Mouse (Mus musculus) ES-E14 (cell line): Measurements from ENCODE around the gene Sccpdh. TPM values are rescaled to one million over a fixed set of nuclear protein-coding genes. Genes with fewer than 3 reads are reported as not detected.

Experiments
- DNase-seq: peaks from one replicate; pipeline ENCODE4 v3.0.0-alpha.2; 2013; ENCODE audit warnings: low read depth, low spot score
- H3K27ac ChIP-seq: 2 replicates; pipeline ENCODE4 v1.5.1; 2012; ENCODE audit warnings: low read depth, mild to moderate bottlenecking, low read length, moderate library complexity, mixed read lengths; ENCODE audit not compliant: poor library complexity, insufficient read depth, severe bottlenecking
- H3K36me3 ChIP-seq: 2 replicates; pipeline ENCODE4 v1.6.1; 2012; ENCODE audit warnings: mild to moderate bottlenecking, low read length, moderate library complexity, mixed read lengths; ENCODE audit not compliant: control insufficient read depth, poor library complexity, insufficient read depth, severe bottlenecking
- H3K4me1 ChIP-seq, 2 experiments: fragments of 150-350 bp in 1 of 2; sonication (generic) in 1 of 2; 2 replicates each; pipeline ENCODE4 v1.6.1; 2012; ENCODE audit warnings: low read length in 2 of 2, mild to moderate bottlenecking in 1 of 2, mixed read lengths in 1 of 2; ENCODE audit not compliant: control insufficient read depth in 2 of 2, insufficient read depth in 2 of 2, poor library complexity in 1 of 2
- H3K4me3 ChIP-seq, 2 experiments: fragments of 150-350 bp in 1 of 2; sonication (generic) in 1 of 2; 2 replicates each; pipeline ENCODE4 v1.5.1; 2012; ENCODE audit warnings: low read length in 2 of 2, low read depth in 1 of 2, mild to moderate bottlenecking in 1 of 2, mixed read lengths in 1 of 2; ENCODE audit not compliant: insufficient read depth in 1 of 2, poor library complexity in 1 of 2, severe bottlenecking in 1 of 2
- H3K9ac ChIP-seq: 2 replicates; pipeline ENCODE4 v1.6.1; 2012; ENCODE audit warnings: low read depth, mild to moderate bottlenecking, low read length, mixed read lengths; ENCODE audit not compliant: poor library complexity, insufficient read depth, severe bottlenecking
- H3K9me3 ChIP-seq: fragments of 150-350 bp; sonication (generic); 2 replicates; pipeline ENCODE4 v1.6.1; 2012; ENCODE audit warnings: low read depth, mild to moderate bottlenecking, low read length; ENCODE audit not compliant: control insufficient read depth, insufficient read depth
- CHD2 ChIP-seq: IDR thresholded peaks from 2 replicates; pipeline ENCODE4 v1.6.1; 2014; ENCODE audit warnings: mild to moderate bottlenecking, low read depth, low read length, inconsistent platforms
- HCFC1 ChIP-seq: IDR thresholded peaks from 2 replicates; pipeline ENCODE4 v1.6.1; 2012; ENCODE audit warnings: low read length, inconsistent platforms, borderline replicate concordance; ENCODE audit not compliant: insufficient read depth
- MAFK ChIP-seq: IDR thresholded peaks from 2 replicates; pipeline ENCODE4 v1.6.1; 2014; ENCODE audit warnings: mild to moderate bottlenecking, low read depth, low read length, inconsistent platforms; ENCODE audit not compliant: insufficient read depth
- ZC3H11A ChIP-seq: IDR thresholded peaks from 2 replicates; pipeline ENCODE4 v1.6.1; 2012; ENCODE audit warnings: low read depth, mild to moderate bottlenecking, inconsistent platforms, low read length, borderline replicate concordance
- ZNF384 ChIP-seq: IDR thresholded peaks from 2 replicates; pipeline ENCODE4 v1.6.1; 2012; ENCODE audit warnings: low read depth, low read length, inconsistent platforms
- in situ Hi-C, 2 experiments: fragments of 600-800 bp; cut with MboI; formaldehyde crosslinking; loops; one replicate each; pipeline ENCODE4 v1.15.1; 2025; ENCODE audit warnings: low sequenced_read_pairs in 2 of 2, inconsistent platforms in 1 of 2; ENCODE audit not compliant: unreplicated experiment in 2 of 2
- total RNA-seq: library from RNA; depleted of rRNA; stranded (reverse); fragments of 300-350 nt; gene quantifications from 2 replicates; pipeline ENCODE4 v1.2.3, GENCODE M21; 2012

The Sccpdh gene
- total RNA-seq, 1 experiment = 35.8 TPM

DNA sequence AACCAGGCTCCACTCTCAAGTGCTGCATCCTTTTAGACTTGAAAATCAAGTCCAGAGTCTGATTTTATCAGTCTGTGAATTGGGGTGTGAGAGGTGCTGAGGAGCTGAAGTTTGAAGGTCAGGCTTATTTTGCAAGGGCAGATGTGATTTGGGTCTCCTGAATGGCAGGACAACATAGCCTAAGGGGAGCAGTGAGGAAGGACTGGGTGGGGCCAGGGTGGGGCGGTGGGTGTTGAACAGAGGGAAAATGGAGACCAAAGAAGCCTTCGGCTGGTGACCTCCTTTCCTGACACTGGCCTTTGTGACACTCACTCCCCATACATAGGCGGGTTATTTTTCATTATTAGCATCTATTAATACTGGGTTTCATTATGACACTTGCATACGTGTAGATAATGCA is 40.2 kb upstream of the Sccpdh start:
- in situ Hi-C loops = no loop called here
- H3K9me3 ChIP-seq = no peaks in the 10 kb centered on the region
- peaks cover 0 to 3% of the 10 kb centered on the region in 2 experiments; a peak in 1 of 4 replicates for H3K4me1 ChIP-seq
- no peak overlapping the region for H3K9ac ChIP-seq
- TF ChIP-seq MAFK (no peak), CHD2 (no peak), ZC3H11A (no peak), HCFC1 (no peak), ZNF384 (no peak)
- no peaks in the 10 kb centered on the region; the same call in 1 of the 2 replicates for H3K36me3 ChIP-seq
- no peak overlapping the region for H3K27ac ChIP-seq
- no peak overlapping the region for H3K4me3 ChIP-seq
- DNase-seq = no peak

DNA sequence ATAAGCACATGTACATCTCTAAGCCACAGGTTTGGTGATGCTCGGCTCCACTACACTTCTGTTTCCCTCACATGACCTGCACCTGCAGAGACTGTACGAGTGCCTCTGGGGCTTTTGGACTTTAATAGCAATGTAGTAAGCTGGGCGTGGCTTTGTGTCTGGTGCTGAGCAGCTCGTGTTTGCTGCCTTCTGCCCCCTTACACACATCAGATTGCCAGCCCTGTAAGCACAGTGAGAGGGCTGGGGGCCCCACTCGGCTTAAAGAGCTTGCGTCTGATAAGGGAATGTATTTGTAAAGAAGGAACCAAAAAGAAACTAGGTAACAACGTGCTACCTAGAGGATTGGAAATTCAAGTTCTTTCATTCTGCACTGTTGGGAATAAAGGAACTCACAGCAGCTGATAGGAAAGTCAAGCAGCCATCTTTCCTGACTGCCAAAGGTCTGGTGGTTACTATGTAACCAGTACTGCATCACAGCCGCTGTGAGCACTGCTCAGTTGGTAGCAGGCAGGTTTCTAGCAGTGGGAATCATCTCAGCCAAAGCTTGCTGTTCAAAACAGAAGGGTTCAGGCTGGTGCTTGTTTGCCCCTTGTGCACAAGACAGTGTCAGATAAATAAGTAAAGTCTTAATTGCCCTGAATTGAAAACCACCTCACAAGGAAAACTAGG is 39.4 kb upstream of the Sccpdh start:
- in situ Hi-C loops = no loop called here

DNA sequence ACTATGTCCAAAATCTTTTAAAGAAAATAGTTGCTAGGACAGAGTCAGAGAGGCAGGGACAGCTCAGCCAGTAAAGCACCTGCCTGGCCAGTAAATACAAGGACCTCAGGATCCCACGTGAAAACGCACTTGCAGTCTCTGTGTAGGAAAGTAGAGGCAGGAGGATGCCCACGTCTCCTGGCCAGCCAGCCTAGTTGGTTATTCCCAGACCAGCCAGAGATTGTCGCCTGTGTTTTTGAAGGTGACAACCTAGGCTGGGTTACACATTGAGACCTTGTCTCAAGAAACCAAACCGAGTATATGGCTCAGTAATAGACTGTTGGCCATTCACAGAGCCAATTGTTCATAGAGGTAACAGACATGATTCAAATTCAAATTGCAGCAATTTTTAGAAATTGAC is 38.7 kb upstream of the Sccpdh start:
- Histone ChIP-seq H3K27ac (no peak overlapping the region), H3K9me3 (peaks cover 2% of the 10 kb centered on the region; the same call in 1 of the 2 replicates), H3K9ac (no peak overlapping the region), H3K4me1 (peaks cover 0 to 3% of the 10 kb centered on the region in 2 experiments; a peak in 1 of 4 replicates), H3K36me3 (no peaks in the 10 kb centered on the region; the same call in 1 of the 2 replicates), H3K4me3 (no peak overlapping the region)
- in situ Hi-C loops = no loop called here
- TF ChIP-seq HCFC1 (no peak), ZNF384 (no peak), ZC3H11A (no peak), MAFK (no peak), CHD2 (no peak)
- DNase-seq = no peak

More for the DNA sequence above, 39.4 kb upstream of the Sccpdh start:
- Histone ChIP-seq H3K36me3 (no peaks in the 10 kb centered on the region; the same call in 1 of the 2 replicates), H3K9me3 (no peaks in the 10 kb centered on the region), H3K9ac (no peak overlapping the region), H3K4me1 (peaks cover 0 to 3% of the 10 kb centered on the region in 2 experiments; a peak in 1 of 4 replicates), H3K4me3 (no peak overlapping the region), H3K27ac (peak overlapping the region; percentile 45; the same call in 1 of the 2 replicates)
- no peak for TF ChIP-seq CHD2
- no peak for TF ChIP-seq MAFK
- TF ChIP-seq ZC3H11A = no peak
- TF ChIP-seq ZNF384 = no peak
- no peak for TF ChIP-seq HCFC1
- DNase-seq = no peak

DNA sequence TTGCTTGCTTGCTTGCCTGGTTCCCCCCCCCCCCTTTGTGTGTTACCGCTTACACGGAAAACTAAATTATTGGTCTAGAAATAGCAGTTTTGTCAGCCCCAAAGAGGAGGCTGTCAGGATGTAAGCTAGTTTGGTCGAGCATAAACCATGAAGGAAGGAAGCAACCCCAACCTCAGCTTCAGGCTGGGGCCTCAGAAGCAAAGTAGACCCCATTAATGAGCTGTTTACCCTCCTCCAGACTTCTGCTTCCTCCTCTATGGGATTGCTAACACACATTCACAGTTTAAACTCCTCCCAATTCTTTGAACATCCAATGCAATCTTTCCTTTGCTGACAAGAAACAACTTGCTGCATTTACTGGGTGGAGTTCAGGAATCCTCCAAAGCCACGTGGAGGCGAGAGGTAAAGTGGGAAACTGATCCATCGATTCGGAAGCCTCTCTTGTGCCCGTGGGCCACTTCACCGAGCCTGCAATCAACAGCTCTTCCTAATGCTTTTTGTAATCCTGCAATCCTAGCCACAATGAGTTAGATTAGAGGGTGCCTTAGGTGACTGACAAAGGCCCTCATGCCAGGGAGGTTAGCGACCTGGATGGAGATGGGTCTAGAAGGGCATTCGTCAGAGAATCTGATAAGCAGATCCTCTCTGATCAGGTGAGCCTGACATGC is 35.1 kb upstream of the Sccpdh start:
- Histone ChIP-seq H3K9ac (no peak overlapping the region), H3K27ac (no peak overlapping the region), H3K36me3 (no peaks in the 10 kb centered on the region), H3K4me1 (0 out of 4 replicates have a peak, but pooled peaks cover 0 to 3% of the 10 kb centered on the region in 2 experiments), H3K4me3 (no peak overlapping the region), H3K9me3 (peaks cover 11% of the 10 kb centered on the region)
- in situ Hi-C loops = no loop called here
- TF ChIP-seq HCFC1 = no peak
- no peak for TF ChIP-seq MAFK
- no peak for DNase-seq
